Mouse (Mus musculus): ENCODE measurements at regions not wholly inside any gene's neighbourhood (a gene's known extent, or its start where the extent isn't known, plus 50 kb on each side); places are given as distances from the start of the nearest gene placed in this dataset.
A peak's percentile ranks its signal among the peaks of the same experiment; 100 is the strongest.

GRCm38 (mm10) chr1:23168504-23168903 is 66.5 kb upstream of the 4933415F23Rik start:
- Histone ChIP-seq H3K4me3 (replicated peaks; ENCODE audit: low read length) (no peak overlapping the region), H3K36me3 (ENCODE audit: control insufficient read depth, insufficient read depth, low read length) (no peaks in the 10 kb centered on the region), H3K4me1 (ENCODE audit: control insufficient read depth, insufficient read depth, low read length) (0 out of 2 replicates have a peak, but pooled peaks cover 3% of the 10 kb centered on the region), H3K9me3 (replicated peaks; ENCODE audit: control insufficient read depth, low read length) (no peaks in the 10 kb centered on the region), H3K27me3 (ENCODE audit: control insufficient read depth, insufficient read depth, low read length) (no peaks in the 10 kb centered on the region), H3K27ac (ENCODE audit: low read length) (no peak overlapping the region), H3K4me2 (ENCODE audit: low read depth, low read length) (no peak overlapping the region), H3K9ac (ENCODE audit: low read length) (no peak overlapping the region)
- no peak for ATAC-seq (ENCODE audit: insufficient read depth, low FRiP score)
- WGBS, result 92% methylated on average over 4 of the region's 4 CpGs

GRCm38 (mm10) chr1:23163371-23163935 is 61.4 kb upstream of the 4933415F23Rik start:
- WGBS, result 60% methylated on average over 5 of the region's 5 CpGs
- Histone ChIP-seq H3K27ac (ENCODE audit: low read length) (no peak overlapping the region), H3K9ac (ENCODE audit: low read length) (no peak overlapping the region), H3K4me3 (replicated peaks; ENCODE audit: low read length) (no peak overlapping the region), H3K9me3 (replicated peaks; ENCODE audit: control insufficient read depth, low read length) (no peaks in the 10 kb centered on the region), H3K27me3 (ENCODE audit: control insufficient read depth, insufficient read depth, low read length) (no peaks in the 10 kb centered on the region), H3K4me2 (ENCODE audit: low read depth, low read length) (no peak overlapping the region), H3K36me3 (ENCODE audit: control insufficient read depth, insufficient read depth, low read length) (no peaks in the 10 kb centered on the region), H3K4me1 (ENCODE audit: control insufficient read depth, insufficient read depth, low read length) (no peaks in the 10 kb centered on the region)
- peak; percentile 68 for ATAC-seq (ENCODE audit: insufficient read depth, low FRiP score)

- Histone ChIP-seq H3K27ac (ENCODE audit: low read length) (no peak overlapping the region), H3K36me3 (ENCODE audit: control insufficient read depth, insufficient read depth, low read length) (no peaks in the 10 kb centered on the region), H3K4me3 (replicated peaks; ENCODE audit: low read length) (no peak overlapping the region), H3K27me3 (ENCODE audit: control insufficient read depth, insufficient read depth, low read length) (no peaks in the 10 kb centered on the region), H3K4me2 (ENCODE audit: low read depth, low read length) (no peak overlapping the region), H3K9ac (ENCODE audit: low read length) (no peak overlapping the region), H3K4me1 (ENCODE audit: control insufficient read depth, insufficient read depth, low read length) (no peaks in the 10 kb centered on the region), H3K9me3 (replicated peaks; ENCODE audit: control insufficient read depth, low read length) (no peaks in the 10 kb centered on the region)
- 83% methylated on average over 6 of the region's 6 CpGs for WGBS
- ATAC-seq (ENCODE audit: insufficient read depth, low FRiP score), result no peak
Measured at GRCm38 (mm10) chr1:23162766-23163165, 60.7 kb upstream of the 4933415F23Rik start.

MicroRNAs encoded in the stretch of these regions (microRNA counts, 519-probe panel; counts per million panel counts)
- 3,342 counts per million, percentile 77 among the panel's probes with 10 or more counts for microRNA mmu-miR-30a
- microRNA mmu-miR-30c, result 3,887 counts per million, percentile 90 among the panel's probes with 10 or more counts

Small RNAs in the stretch of these regions (microRNA-seq; reads per million reads assigned to microRNA genes)
- gene Mir30a, result 6,060 reads per million, percentile 92 among the genes with 10 or more reads in this experiment
- gene Mir30c-2, result 29.5 reads per million, percentile 42 among the genes with 10 or more reads in this experiment

All from stomach, embryonic 16.5 days (tissue).